Mouse (Mus musculus) lung, embryonic 16.5 days (tissue): ENCODE data around the gene Glud1. TPM values are rescaled to one million over a fixed set of nuclear protein-coding genes. Genes with fewer than 3 reads are reported as not detected.

ENCODE experiments used
- ATAC-seq: fragments of 200-750 bp; cut with Nextera tagmentation; 2 replicates; pipeline ENCODE4 v1.8.0; 2017; ENCODE audit warnings: low read depth, mild to moderate bottlenecking, moderate library complexity
- H3K27ac ChIP-seq: fragments of 300-500 bp; sonication (generic); 2 replicates; pipeline ENCODE4 v1.5.1; 2014; ENCODE audit warnings: mild to moderate bottlenecking, control low read depth, low read length
- H3K27me3 ChIP-seq: fragments of 300-500 bp; sonication (generic); 2 replicates; pipeline ENCODE4 v1.6.1; 2014; ENCODE audit warnings: low read depth, low read length, mixed read lengths; ENCODE audit not compliant: control insufficient read depth, insufficient read depth
- H3K36me3 ChIP-seq: fragments of 300-500 bp; sonication (generic); 2 replicates; pipeline ENCODE4 v1.6.1; 2014; ENCODE audit warnings: low read length; ENCODE audit not compliant: control insufficient read depth, insufficient read depth
- H3K4me1 ChIP-seq: fragments of 300-500 bp; sonication (generic); replicated peaks from 2 replicates; pipeline ENCODE4 v1.6.1; 2014; ENCODE audit warnings: low read length, mixed read lengths; ENCODE audit not compliant: control insufficient read depth, insufficient read depth
- H3K4me2 ChIP-seq: fragments of 300-500 bp; sonication (generic); 2 replicates; pipeline ENCODE4 v1.6.1; 2014; ENCODE audit warnings: low read depth, low read length, control low read depth
- H3K4me3 ChIP-seq: fragments of 300-500 bp; sonication (generic); 2 replicates; pipeline ENCODE4 v1.5.1; 2014; ENCODE audit warnings: mild to moderate bottlenecking, low read length, control low read depth
- H3K9ac ChIP-seq: fragments of 300-500 bp; sonication (generic); 2 replicates; pipeline ENCODE4 v1.6.1; 2014; ENCODE audit warnings: low read length, control low read depth
- H3K9me3 ChIP-seq: fragments of 300-500 bp; sonication (generic); 2 replicates; pipeline ENCODE4 v1.6.1; 2016; ENCODE audit warnings: low read length; ENCODE audit not compliant: control insufficient read depth
- WGBS: fragments of 180-500 bp; shearing (Covaris S2); extraction: QIAGEN DNeasy Blood & Tissue Kit; methylation state at CpG from one replicate; pipeline ENCODE4 v1.1.7; 2014; 5-methylcytosine and 5-hydroxymethylcytosine counted together
- polyA plus RNA-seq: library from polyadenylated mRNA; unstranded; fragments of >200 nt; fragmentation: Nextera tagmentation; extraction: Ambion mirVana; gene quantifications from 2 replicates; pipeline ENCODE4 v1.2.1, GENCODE M21; 2015

The Glud1 gene
- 53.7 and 56.7 TPM in 2 replicates for polyA plus RNA-seq

DNA sequence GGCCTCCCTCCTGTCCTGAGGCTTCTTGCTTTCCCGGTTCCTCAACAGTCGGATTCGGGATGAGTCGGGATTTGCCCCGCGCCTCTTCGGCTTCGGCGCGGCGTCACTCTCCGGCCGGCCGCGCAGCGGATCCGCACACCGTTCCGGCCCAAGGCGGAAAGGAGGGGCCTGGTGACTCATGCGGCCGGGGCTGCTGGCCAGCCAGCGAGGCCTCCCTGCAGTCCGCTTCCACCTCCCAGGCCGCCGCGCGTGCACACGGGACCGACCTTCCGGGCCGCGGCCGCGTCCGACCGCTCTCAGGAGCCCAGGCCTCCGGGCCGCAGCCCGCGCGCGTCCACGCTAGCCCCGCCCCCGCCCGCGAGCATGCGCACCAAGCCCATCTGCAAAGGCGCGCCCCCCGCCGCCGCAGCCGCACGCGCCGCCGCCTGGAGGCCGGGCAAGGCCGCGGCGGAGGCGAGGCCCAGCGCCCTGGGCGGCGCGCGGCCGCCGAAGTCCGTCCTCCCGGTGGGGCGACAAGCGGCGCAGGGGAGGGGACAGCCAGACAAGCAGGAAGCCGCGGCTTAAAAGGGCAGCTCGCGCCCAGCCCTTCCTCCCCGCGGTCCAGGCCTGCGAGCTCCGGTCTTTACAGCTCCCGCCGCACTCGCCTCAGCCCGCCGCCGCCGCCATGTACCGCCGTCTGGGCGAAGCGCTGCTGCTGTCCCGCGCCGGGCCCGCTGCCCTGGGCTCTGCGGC, at the start of gene Glud1, which contains the start of gene Shld2:
Gene Glud1 (plus strand): TSS at position 494 of the 732 bp plus-strand sequence.
Gene Shld2 (minus strand): TSS at position 260 of the 732 bp plus-strand sequence.
- WGBS: under 1% methylated on average over 84 of the region's 100 CpGs
- Histone ChIP-seq H3K4me1 (peaks cover 21% of the 10 kb centered on the region), H3K36me3 (no peaks in the 10 kb centered on the region), H3K27me3 (no peaks in the 10 kb centered on the region), H3K4me2 (peak within 1 kb of the TSS; percentile 83), H3K9ac (peak within 1 kb of the TSS; percentile 96), H3K9me3 (no peaks in the 10 kb centered on the region), H3K27ac (peak within 1 kb of the TSS; percentile 97), H3K4me3 (peak within 1 kb of the TSS; percentile 93)
- ATAC-seq: peak; percentile 97

DNA sequence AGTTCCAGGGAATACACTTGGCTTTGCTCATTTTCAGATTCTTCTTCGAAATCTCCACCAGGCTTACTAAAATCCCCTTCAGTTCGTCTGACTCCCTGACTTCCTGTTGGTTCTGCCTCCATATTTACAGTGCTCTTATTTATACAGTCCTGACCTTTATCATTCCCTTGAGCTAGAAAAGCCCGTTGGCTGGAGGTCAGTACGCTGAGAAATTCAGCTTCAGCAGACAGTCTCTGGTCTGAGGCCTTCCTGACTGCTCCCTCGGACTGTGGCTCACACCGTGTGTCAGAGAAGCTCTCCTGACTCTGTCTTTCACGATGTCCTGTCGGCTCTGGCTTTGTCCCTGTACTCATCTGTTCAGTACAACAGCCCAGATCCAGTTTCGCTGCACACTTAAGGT, 42.5 kb upstream of the Glud1 start:
- H3K4me3 ChIP-seq: no peak overlapping the region
- H3K27ac ChIP-seq: no peak overlapping the region

DNA sequence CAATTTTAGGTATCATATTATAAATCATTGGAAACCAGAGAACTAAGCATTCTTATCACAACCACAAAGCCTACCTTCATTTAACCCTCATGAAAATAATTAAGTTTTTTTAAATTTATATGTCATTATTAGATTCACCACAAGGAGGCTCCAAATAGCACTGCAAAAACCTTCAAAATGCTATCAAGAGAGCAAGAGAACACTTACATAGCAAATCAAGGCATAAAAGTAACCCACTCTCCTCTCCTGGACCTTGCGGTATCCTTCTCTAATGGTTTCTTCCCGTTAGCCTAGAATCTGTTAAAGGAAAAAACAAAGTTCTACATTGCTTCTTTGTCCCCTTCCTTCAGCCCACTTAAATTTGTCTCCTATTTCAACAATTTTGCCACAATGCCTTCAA, 37.2 kb upstream of the Glud1 start:
- Histone ChIP-seq H3K9ac (no peak overlapping the region), H3K4me2 (no peak overlapping the region), H3K4me1 (no peaks in the 10 kb centered on the region), H3K9me3 (no peaks in the 10 kb centered on the region), H3K27me3 (no peaks in the 10 kb centered on the region), H3K36me3 (no peaks in the 10 kb centered on the region), H3K27ac (no peak overlapping the region), H3K4me3 (no peak overlapping the region)
- ATAC-seq: no peak
- 38% methylated on average over 2 of the region's 2 CpGs for WGBS

More for the DNA sequence above, 42.5 kb upstream of the Glud1 start:
- Histone ChIP-seq H3K27me3 (no peaks in the 10 kb centered on the region), H3K9ac (no peak overlapping the region), H3K36me3 (0 out of 2 replicates have a peak, but pooled peaks cover 2% of the 10 kb centered on the region), H3K4me1 (no peaks in the 10 kb centered on the region), H3K9me3 (no peaks in the 10 kb centered on the region), H3K4me2 (no peak overlapping the region)
- no peak for ATAC-seq
- WGBS: 38% methylated on average over 9 of the region's 9 CpGs

DNA sequence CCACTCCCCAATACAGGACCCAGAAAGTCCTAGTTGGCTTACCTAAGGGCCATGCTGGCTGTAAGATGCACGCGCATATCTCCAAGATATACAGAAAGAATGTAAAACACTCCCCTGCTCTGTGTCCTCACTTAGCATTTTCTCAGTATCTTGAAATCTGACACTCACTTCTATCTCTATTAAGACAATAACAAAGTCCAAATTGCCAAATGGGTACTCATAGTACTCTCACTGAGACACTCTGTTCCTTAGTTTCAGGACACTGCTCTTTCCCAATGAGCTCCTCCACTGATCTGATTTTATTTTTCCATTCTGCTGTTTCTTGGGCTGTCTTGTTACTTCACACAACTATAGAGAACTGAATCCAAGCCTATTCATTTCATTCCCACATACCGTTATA, 36.4 kb upstream of the Glud1 start:
- ATAC-seq: no peak
- WGBS: 86% methylated on average over 3 of the region's 3 CpGs

DNA sequence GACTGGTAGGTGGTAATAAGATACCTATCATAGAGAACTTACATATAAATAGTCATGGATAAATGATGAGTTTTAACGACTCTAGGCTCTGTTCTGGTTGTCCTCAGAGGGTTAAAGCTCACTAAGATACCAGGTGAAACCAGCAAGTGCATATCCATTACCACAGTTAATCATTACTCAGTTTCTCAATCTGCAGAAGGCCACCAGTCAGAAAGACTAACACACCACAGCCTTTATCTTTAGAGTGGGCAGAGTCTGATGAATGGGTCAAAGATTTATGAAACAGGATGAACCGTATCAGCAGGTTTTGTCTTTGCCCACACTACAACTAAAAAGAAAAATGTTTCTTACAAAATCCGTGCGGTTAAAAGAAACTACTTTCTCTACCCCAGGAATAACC, 35.3 kb upstream of the Glud1 start:
- H3K27ac ChIP-seq: no peak overlapping the region
- H3K36me3 ChIP-seq: no peaks in the 10 kb centered on the region
- no peak overlapping the region for H3K9ac ChIP-seq
- WGBS: 57% methylated on average over 4 of the region's 4 CpGs
- no peak for ATAC-seq
- no peak overlapping the region for H3K4me3 ChIP-seq
- no peaks in the 10 kb centered on the region for H3K27me3 ChIP-seq
- no peaks in the 10 kb centered on the region for H3K4me1 ChIP-seq
- H3K9me3 ChIP-seq: no peaks in the 10 kb centered on the region
- no peak overlapping the region for H3K4me2 ChIP-seq

More for the DNA sequence above, 36.4 kb upstream of the Glud1 start:
- no peaks in the 10 kb centered on the region for H3K27me3 ChIP-seq
- no peaks in the 10 kb centered on the region for H3K4me1 ChIP-seq
- no peak overlapping the region for H3K4me2 ChIP-seq
- no peak overlapping the region for H3K27ac ChIP-seq
- no peaks in the 10 kb centered on the region for H3K9me3 ChIP-seq
- H3K36me3 ChIP-seq: no peaks in the 10 kb centered on the region
- no peak overlapping the region for H3K9ac ChIP-seq
- H3K4me3 ChIP-seq: no peak overlapping the region

DNA sequence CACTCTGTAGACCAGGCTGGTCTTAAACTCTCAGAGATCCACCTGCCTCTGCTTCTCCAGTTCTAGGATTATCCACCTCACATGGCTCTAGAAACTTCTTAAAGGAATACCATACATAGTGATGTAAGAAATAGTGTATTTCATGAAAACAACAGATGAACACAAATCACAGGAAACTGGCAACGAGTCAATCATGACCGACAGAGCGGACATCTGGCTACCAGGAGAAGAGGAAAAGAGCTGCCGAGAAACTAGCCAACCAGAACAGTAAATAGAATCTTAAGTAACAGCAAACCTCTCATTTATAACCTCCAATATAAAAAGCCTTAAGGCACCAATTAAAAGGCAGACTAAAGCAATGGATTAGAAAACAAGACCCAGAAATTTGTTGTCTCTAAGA, 30.8 kb upstream of the Glud1 start:
- no peak for ATAC-seq
- Histone ChIP-seq H3K4me3 (no peak overlapping the region), H3K9me3 (no peaks in the 10 kb centered on the region), H3K36me3 (no peaks in the 10 kb centered on the region), H3K4me2 (no peak overlapping the region), H3K27ac (no peak overlapping the region), H3K27me3 (no peaks in the 10 kb centered on the region), H3K9ac (no peak overlapping the region), H3K4me1 (no peaks in the 10 kb centered on the region)
- WGBS: 69% methylated on average over 4 of the region's 4 CpGs

DNA sequence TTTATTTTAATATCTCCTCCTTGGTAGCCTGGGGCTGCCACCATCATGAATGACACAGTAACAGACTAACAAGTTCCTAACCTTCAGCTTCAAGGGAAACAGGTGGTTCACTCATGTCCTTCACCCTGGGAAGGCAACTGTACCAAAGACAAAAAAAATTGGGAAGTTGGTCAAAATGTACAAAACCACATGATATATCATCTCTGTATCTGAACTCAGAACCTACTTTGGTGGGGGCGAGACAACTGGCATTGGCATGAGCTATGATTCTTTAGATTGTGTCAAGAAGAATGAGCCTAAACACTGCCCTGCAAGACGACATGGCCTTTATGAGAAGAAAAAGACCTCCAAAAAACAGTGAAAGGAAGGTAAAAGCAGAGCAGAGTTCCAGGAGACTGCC, 29.7 kb upstream of the Glud1 start:
- WGBS: 73% methylated on average over 2 of the region's 2 CpGs
- no peak for ATAC-seq
- no peak overlapping the region for H3K4me2 ChIP-seq
- no peak overlapping the region for H3K4me3 ChIP-seq
- no peaks in the 10 kb centered on the region for H3K36me3 ChIP-seq
- H3K4me1 ChIP-seq: no peaks in the 10 kb centered on the region
- no peak overlapping the region for H3K9ac ChIP-seq
- H3K27me3 ChIP-seq: no peaks in the 10 kb centered on the region
- no peak overlapping the region for H3K27ac ChIP-seq
- no peaks in the 10 kb centered on the region for H3K9me3 ChIP-seq

DNA sequence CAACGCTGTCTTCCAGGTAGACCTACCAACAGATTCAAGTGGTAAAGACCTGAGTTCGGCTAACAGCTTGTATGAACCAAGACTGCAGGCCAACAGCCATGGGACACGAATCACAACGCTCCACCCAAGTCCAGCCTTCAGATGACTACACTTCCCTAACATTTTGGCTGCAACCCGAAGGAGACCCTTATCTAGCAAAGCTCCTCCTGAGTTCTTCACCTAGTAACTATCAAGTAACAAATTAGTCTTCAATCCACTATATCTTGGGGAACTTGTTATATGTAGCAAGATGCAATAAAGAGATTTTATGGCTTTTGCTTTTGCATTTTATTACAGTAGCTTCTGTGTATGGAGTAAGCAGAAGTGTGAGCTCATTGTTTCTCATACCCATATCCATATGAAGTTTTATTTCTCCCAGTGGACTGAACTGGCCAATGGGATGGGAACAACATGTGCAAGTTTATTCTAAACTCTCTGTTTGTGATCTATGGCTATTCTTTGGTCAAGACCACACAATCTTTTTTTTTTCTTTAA, 28.7 kb upstream of the Glud1 start:
- Histone ChIP-seq H3K27me3 (no peaks in the 10 kb centered on the region), H3K27ac (no peak overlapping the region), H3K4me3 (no peak overlapping the region), H3K9me3 (no peaks in the 10 kb centered on the region), H3K4me2 (no peak overlapping the region), H3K4me1 (no peaks in the 10 kb centered on the region), H3K9ac (no peak overlapping the region), H3K36me3 (no peaks in the 10 kb centered on the region)
- ATAC-seq: no peak
- 92% methylated on average over 5 of the region's 5 CpGs for WGBS

DNA sequence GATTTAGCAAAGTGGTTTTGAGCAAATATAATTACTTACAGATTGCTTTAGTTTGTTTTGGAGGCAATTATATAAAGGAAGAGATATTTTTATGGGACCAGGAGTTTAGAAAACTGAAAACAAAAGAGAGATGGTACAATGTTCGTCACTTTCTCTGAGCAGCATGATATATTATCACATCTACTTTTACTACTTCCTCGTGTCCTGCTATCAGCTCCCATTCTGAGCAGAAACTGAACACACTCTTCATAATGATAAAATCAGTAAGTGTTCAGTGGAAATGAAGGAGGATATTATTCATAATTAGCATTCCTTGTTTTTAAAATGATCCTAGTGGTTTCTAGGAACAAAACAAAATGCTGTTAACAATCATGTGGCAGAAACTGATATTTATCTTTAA, 22.1 kb upstream of the Glud1 start:
- Histone ChIP-seq H3K27ac (no peak overlapping the region), H3K4me2 (no peak overlapping the region), H3K4me3 (no peak overlapping the region), H3K9ac (no peak overlapping the region), H3K9me3 (no peaks in the 10 kb centered on the region), H3K27me3 (no peaks in the 10 kb centered on the region), H3K4me1 (no peaks in the 10 kb centered on the region; the same call in 1 of the 2 replicates), H3K36me3 (no peaks in the 10 kb centered on the region)
- WGBS: 66% methylated on average over 2 of the region's 2 CpGs
- ATAC-seq: no peak
